In the genomic region with DNA sequence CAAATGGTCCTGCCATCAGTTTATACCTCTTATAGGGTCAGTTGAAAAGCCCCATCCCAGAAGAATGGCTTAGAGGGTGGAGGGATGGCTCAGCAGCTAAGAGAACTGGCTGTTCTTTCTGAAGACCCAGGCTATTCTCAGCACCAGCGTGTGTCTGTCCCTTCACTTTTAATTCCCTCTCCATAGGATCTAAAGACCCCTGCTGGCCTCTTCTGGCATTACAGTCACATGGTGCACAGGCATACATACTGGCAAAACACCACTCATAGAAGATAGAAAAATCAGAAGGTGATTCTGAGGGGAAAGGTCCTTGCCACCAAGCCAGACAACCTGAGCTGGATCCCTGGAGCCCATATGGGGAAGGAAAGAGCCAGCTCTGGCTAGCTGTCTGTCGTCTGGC, we compare ENCODE assay signal across 10 mouse cellular contexts. TPM values are rescaled to one million over a fixed set of nuclear protein-coding genes. Genes with fewer than 3 reads are reported as not detected.
A peak's percentile ranks its signal among the peaks of the same experiment; 100 is the strongest.
DNase-seq lines count a peak whose midpoint lies in the region; TF ChIP-seq lines count a peak whose summit lies in the region.
"Had no signal": no experiment of that assay in that cellular context is flagged by ENCODE, and none has a peak within 500 bp of the region (broad histone marks: within the 10 kb centered on the region; RNA-seq: fewer than 3 reads in every experiment).

No protein-coding gene starts in this region.

- no peaks in the 10 kb centered on the region for H3K4me1 ChIP-seq in lung, adult 2 months (ENCODE audit: control insufficient read depth, insufficient read depth, low read length)
- H3K4me1 ChIP-seq: limb, embryonic 15.5 days had no signal

- H3K4me3 ChIP-seq in layer of hippocampus, adult 2 months: no peak overlapping the region
- no peak overlapping the region for H3K4me3 ChIP-seq in gastrocnemius, adult 2 months
- H3K4me3 ChIP-seq in lung, adult 2 months (replicated peaks; ENCODE audit: extremely low read depth, low read depth, low read length): no peak overlapping the region
- H3K4me3 ChIP-seq: erythroblast, embryonic 14.5 days; limb, embryonic 15.5 days had no signal

- DNase-seq in layer of hippocampus, adult 2 months (ENCODE audit: low spot score in 2 of 2): no peak
- DNase-seq in layer of hippocampus, adult 9-10 months (ENCODE audit: low spot score): no peak
- peak; percentile 83 for DNase-seq in ES-CJ7 (ENCODE audit: low read depth, low spot score)
- DNase-seq in adrenal gland, postnatal 25 days: peak; percentile 58
- peak; percentile 66 for DNase-seq in gastrocnemius, adult 2 months
- DNase-seq in lung, adult 2 months: peak; percentile 59
- DNase-seq in spleen, postnatal 10 days (ENCODE audit: low spot score in 2 of 2): peak; percentile 31 to 70
- no peak for DNase-seq in right cerebral cortex, adult 2 months (ENCODE audit: low spot score in 2 of 2)

- H3K27ac ChIP-seq in layer of hippocampus, adult 2 months: no peak overlapping the region
- H3K27ac ChIP-seq in gastrocnemius, adult 2 months: no peak overlapping the region
- H3K27ac ChIP-seq: limb, embryonic 15.5 days had no signal

- TF ChIP-seq POLR2A in lung, adult 2 months (IDR thresholded peaks at IDR 0.05; ENCODE audit: borderline replicate concordance, extremely low read depth, low read depth, low read length): no peak

- TF ChIP-seq CTCF in layer of hippocampus, adult 2 months (conservative IDR thresholded peaks at IDR 0.05): peak; percentile 74
- TF ChIP-seq CTCF in gastrocnemius, adult 2 months (IDR thresholded peaks at IDR 0.05): peak; percentile 69
- 0 out of 2 replicates have a peak, but pooled peaks have one; percentile 7 for TF ChIP-seq CTCF in lung, adult 2 months (IDR thresholded peaks at IDR 0.05; ENCODE audit: insufficient read depth, low read length)

- intact Hi-C loops in gastrocnemius, adult 2 months (cut with DNase I): no loop called here

- WGBS in lung, adult 2 months: 45% methylated on average over 2 of the region's 2 CpGs

RNA-seq across cellular contexts. Expression of gene Ralb, which starts 41.2 kb away (rescaled TPM):
- 10 to 100 TPM; 21.0 to 22.0 TPM for total RNA-seq in layer of hippocampus, adult 2 months (2021)
- 66.4 and 76.2 TPM in 2 replicates for total RNA-seq in adrenal gland, postnatal 25 days (2021)
- 1 to 10 TPM; 6.7 to 7.8 TPM for total RNA-seq in gastrocnemius, adult 2 months (2021)
- 47.9 and 54.1 TPM in 2 replicates for polyA plus RNA-seq in lung, adult 2 months (2012; rRNA removed)

RNA-seq across cellular contexts. Expression of gene Inhbb, which starts 41.3 kb away (rescaled TPM):
- total RNA-seq in layer of hippocampus, adult 2 months (2021): 1 to 10 TPM; 5.9 to 7.8 TPM
- 1.7 and 2.0 TPM in 2 replicates for total RNA-seq in adrenal gland, postnatal 25 days (2021)
- total RNA-seq in gastrocnemius, adult 2 months (2021): under 1 TPM; 0.43 to 0.89 TPM
- polyA plus RNA-seq in lung, adult 2 months (2012; rRNA removed): 6.8 and 11.0 TPM in 2 replicates

Comparison
In these comparisons a context has a peak if more than half of its experiments do, and no peak if none do; other contexts are left out.
1. DNase-seq: peak in ES-CJ7 (single experiment), adrenal gland, postnatal 25 days (single experiment), gastrocnemius, adult 2 months (single experiment), lung, adult 2 months (single experiment) and spleen, postnatal 10 days (2 of 2); none in layer of hippocampus, adult 2 months (0 of 2), layer of hippocampus, adult 9-10 months (single experiment) and right cerebral cortex, adult 2 months (0 of 2).
2. CTCF ChIP-seq: peak in every context shown above with its lines; median percentile 74 in layer of hippocampus, adult 2 months; 69 in gastrocnemius, adult 2 months; 7 in lung, adult 2 months.